Mouse (Mus musculus) E14TG2a.4 (cell line): ENCODE results near the gene Olfr690.

Experiments used
- CTCF ChIP-seq: conservative IDR thresholded peaks from 2 replicates; pipeline ENCODE4 v1.5.1; 2014; ENCODE audit warnings: low read length
- NANOG ChIP-seq: IDR thresholded peaks from 2 replicates; pipeline ENCODE4 v1.6.1; 2014; ENCODE audit warnings: borderline replicate concordance, low read length, mixed read lengths

- TF ChIP-seq CTCF (no peak), NANOG (no peak)
These were observed 8.6 kb downstream of the Olfr690 start for GRCm38 (mm10) chr7:105325302-105325701.
